Mouse (Mus musculus) lung, postnatal 0 days (tissue): ENCODE data around the gene Mtx1. TPM values are rescaled to one million over a fixed set of nuclear protein-coding genes. Genes with fewer than 3 reads are reported as not detected.

ENCODE experiments used
- ATAC-seq: fragments of 200-750 bp; cut with Nextera tagmentation; 2 replicates; pipeline ENCODE4 v1.8.0; 2017; ENCODE audit warnings: moderate library complexity
- DNase-seq: peaks from one replicate; pipeline ENCODE4 v3.0.0-alpha.2; 2016; ENCODE audit warnings: low spot score
- H3K27ac ChIP-seq: fragments of 300-500 bp; sonication (generic); 2 replicates; pipeline ENCODE4 v1.5.1; 2014; ENCODE audit warnings: antibody characterized with exemption, mild to moderate bottlenecking, low read length, mixed read lengths
- H3K27me3 ChIP-seq: fragments of 300-500 bp; sonication (generic); replicated peaks from 2 replicates; pipeline ENCODE4 v1.6.1; 2014; ENCODE audit warnings: low read length, mixed read lengths; ENCODE audit not compliant: insufficient read depth
- H3K36me3 ChIP-seq: fragments of 300-500 bp; sonication (generic); 2 replicates; pipeline ENCODE4 v1.6.1; 2014; ENCODE audit warnings: low read length, mixed read lengths; ENCODE audit not compliant: insufficient read depth
- H3K4me1 ChIP-seq: fragments of 300-500 bp; sonication (generic); 2 replicates; pipeline ENCODE4 v1.6.1; 2014; ENCODE audit warnings: antibody characterized with exemption, low read depth, low read length, mixed read lengths; ENCODE audit not compliant: insufficient read depth
- H3K4me2 ChIP-seq: fragments of 300-500 bp; sonication (generic); replicated peaks from 2 replicates; pipeline ENCODE4 v1.6.1; 2014; ENCODE audit warnings: low read depth, mild to moderate bottlenecking, low read length, moderate library complexity, mixed read lengths
- H3K4me3 ChIP-seq: fragments of 300-500 bp; sonication (generic); 2 replicates; pipeline ENCODE4 v1.5.1; 2014; ENCODE audit warnings: low read depth, low read length
- H3K9ac ChIP-seq: fragments of 300-500 bp; sonication (generic); replicated peaks from 2 replicates; pipeline ENCODE4 v1.6.1; 2014; ENCODE audit warnings: low read depth, mild to moderate bottlenecking
- H3K9me3 ChIP-seq: fragments of 300-500 bp; sonication (generic); 2 replicates; pipeline ENCODE4 v1.6.1; 2016; ENCODE audit warnings: low read length, mixed read lengths
- CTCF ChIP-seq: IDR thresholded peaks from 2 replicates; pipeline ENCODE4 v1.5.1; 2016; ENCODE audit warnings: antibody characterized with exemption, mild to moderate bottlenecking
- EP300 ChIP-seq: IDR thresholded peaks from 2 replicates; pipeline ENCODE4 v1.6.1; 2016; ENCODE audit warnings: antibody characterized with exemption, mild to moderate bottlenecking, control low read depth
- WGBS: fragments of 180-500 bp; shearing (Covaris S2); extraction: QIAGEN DNeasy Blood & Tissue Kit; methylation state at CpG from one replicate; pipeline ENCODE4 v1.1.7; 2014; 5-methylcytosine and 5-hydroxymethylcytosine counted together
- polyA plus RNA-seq: library from polyadenylated mRNA; unstranded; fragments of >200 nt; fragmentation: Nextera tagmentation; extraction: Ambion mirVana; gene quantifications from 2 replicates; pipeline ENCODE4 v1.2.1, GENCODE M21; 2015

Gene Mtx1
- 99.3 and 116 TPM in 2 replicates for polyA plus RNA-seq

DNA sequence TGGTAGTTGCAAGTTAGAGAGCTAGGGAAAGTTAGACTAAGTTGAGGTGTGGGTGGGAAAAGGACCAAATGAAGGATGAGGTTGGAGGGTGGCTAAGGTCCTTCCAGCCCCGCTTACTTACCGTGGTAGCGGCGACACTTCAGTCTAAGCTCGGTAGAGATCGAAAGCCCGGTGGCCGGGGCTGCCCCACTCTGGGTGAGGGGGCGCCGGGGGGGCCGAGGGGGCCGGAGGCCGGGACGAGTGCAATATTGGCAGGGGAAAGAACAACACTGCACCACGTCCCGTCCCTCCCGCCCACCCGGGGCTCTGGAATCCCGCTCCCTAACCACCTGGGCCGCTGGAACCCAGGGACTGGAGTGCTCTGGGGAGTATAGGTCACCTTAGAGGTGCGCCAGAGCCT is at the start of gene Mtx1:
Gene Mtx1 (minus strand): TSS at position 189 of the 400 bp plus-strand sequence.
- ATAC-seq, result no peak
- Histone ChIP-seq H3K4me3 (peak within 1 kb of the TSS; percentile 36), H3K4me1 (peaks cover 11% of the 10 kb centered on the region), H3K9ac (no peak within 1 kb of the TSS; the same call in 1 of the 2 replicates), H3K9me3 (no peaks in the 10 kb centered on the region), H3K27ac (peak within 1 kb of the TSS; percentile 85), H3K27me3 (no peaks in the 10 kb centered on the region), H3K36me3 (no peaks in the 10 kb centered on the region), H3K4me2 (peak within 1 kb of the TSS; percentile 69)
- TF ChIP-seq CTCF (no peak), EP300 (no peak)
- DNase-seq, result no peak
- 6% methylated on average over 13 of the region's 21 CpGs for WGBS

DNA sequence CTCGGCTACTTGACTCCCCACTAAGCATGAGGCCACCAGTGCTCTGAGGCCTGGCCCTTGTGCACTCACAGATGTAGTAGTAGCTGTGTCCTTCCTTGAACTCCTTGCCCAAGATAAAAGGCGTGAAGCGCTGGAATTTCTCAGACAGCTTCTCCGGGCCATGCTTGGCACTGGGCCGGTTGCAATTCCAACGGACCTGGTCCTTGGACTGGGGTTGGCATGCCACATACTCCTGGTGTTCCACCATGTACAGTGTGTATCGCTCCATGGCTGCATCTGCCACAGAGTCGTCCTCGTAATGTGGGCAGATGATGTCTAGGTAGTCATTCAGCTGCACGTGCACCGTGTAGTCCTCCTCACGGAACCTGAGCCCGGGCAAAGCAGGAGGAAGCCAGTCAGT is 49.2 kb upstream of the Mtx1 start:
- Histone ChIP-seq H3K4me1 (no peaks in the 10 kb centered on the region), H3K4me3 (no peak overlapping the region), H3K27me3 (no peaks in the 10 kb centered on the region), H3K36me3 (peaks cover 29% of the 10 kb centered on the region), H3K9me3 (no peaks in the 10 kb centered on the region), H3K4me2 (peak overlapping the region; percentile 81; the same call in 1 of the 2 replicates), H3K9ac (no peak overlapping the region), H3K27ac (peak overlapping the region; percentile 97; the same call in 1 of the 2 replicates)
- DNase-seq (no peak), ATAC-seq (no peak)
- 79% methylated on average over 13 of the region's 13 CpGs for WGBS
- no peak for TF ChIP-seq CTCF

GRCm38 (mm10) chr3:89271760-89272159 is 44.9 kb upstream of the Mtx1 start:
- TF ChIP-seq EP300 (no peak), CTCF (no peak)
- DNase-seq, result peak; percentile 32
- Histone ChIP-seq H3K27ac (no peak overlapping the region), H3K36me3 (peaks cover 29% of the 10 kb centered on the region), H3K9ac (no peak overlapping the region), H3K9me3 (no peaks in the 10 kb centered on the region), H3K4me2 (no peak overlapping the region), H3K4me1 (peaks cover 16% of the 10 kb centered on the region; the same call in 1 of the 2 replicates), H3K4me3 (no peak overlapping the region), H3K27me3 (no peaks in the 10 kb centered on the region)
- peak; percentile 25; the same call in 1 of the 2 replicates for ATAC-seq
- WGBS, result 48% methylated on average over 6 of the region's 6 CpGs

DNA sequence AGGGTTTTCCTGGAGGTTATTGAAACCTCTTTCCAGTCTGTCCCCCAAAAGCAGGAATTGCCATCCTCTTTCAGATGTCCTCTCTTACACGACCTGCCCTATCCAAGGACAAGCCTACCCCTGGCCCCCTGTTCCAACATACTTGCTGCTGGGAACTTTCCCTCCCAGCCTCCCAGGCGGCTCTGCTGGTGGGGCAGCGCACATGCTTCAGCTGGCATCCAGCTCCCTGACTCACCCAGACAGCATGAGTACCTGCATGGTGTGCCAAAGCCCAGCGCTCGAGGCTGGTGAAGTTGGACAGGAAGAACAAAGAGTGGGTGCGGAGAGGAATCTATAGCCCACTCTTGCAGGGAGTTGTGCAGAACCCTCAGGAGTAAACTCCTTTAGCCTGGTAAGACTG is 44.0 kb upstream of the Mtx1 start:
- H3K27me3 ChIP-seq, result no peaks in the 10 kb centered on the region
- DNase-seq (peak; percentile 65), ATAC-seq (peak; percentile 41)
- no peak overlapping the region for H3K9ac ChIP-seq
- TF ChIP-seq CTCF (no peak), EP300 (no peak)
- H3K4me2 ChIP-seq, result peak overlapping the region; percentile 59
- WGBS, result 49% methylated on average over 6 of the region's 6 CpGs
- peaks cover 16% of the 10 kb centered on the region; the same call in 1 of the 2 replicates for H3K4me1 ChIP-seq
- H3K9me3 ChIP-seq, result no peaks in the 10 kb centered on the region
- H3K36me3 ChIP-seq, result peaks cover 25% of the 10 kb centered on the region
- H3K4me3 ChIP-seq, result peak overlapping the region; percentile 52; the same call in 1 of the 2 replicates
- H3K27ac ChIP-seq, result peak overlapping the region; percentile 79

GRCm38 (mm10) chr3:89270051-89270755 is 43.3 kb upstream of the Mtx1 start, which contains the start of gene Slc50a1:
Gene Slc50a1, minus strand, starts transcription at chr3:89270570.
- 3% methylated on average over 34 of the region's 39 CpGs for WGBS
- peak; percentile 69 for ATAC-seq

DNA sequence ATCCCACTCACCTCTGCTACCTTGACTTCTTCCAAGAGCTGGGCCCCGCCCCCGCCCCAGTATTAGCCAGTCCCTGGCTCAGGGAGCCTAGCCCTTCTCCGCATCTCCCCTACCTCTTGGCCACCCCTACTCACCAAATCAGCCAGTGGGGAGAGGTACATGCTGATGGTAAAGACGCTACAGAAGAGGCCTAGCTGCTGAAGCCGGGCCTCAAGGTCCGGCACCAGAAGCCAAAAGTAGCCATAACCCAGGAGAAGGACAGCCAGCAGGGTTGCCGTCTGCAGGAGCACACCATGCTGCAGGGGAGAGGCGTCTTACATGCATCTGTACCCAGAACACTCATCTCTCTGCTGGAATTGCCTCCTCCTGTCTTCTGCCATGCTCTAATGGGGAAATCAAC is 42.0 kb upstream of the Mtx1 start:
- no peak overlapping the region for H3K9ac ChIP-seq
- 77% methylated on average over 8 of the region's 8 CpGs for WGBS
- DNase-seq (no peak), ATAC-seq (no peak)
- peaks cover 16% of the 10 kb centered on the region; the same call in 1 of the 2 replicates for H3K4me1 ChIP-seq
- no peaks in the 10 kb centered on the region for H3K27me3 ChIP-seq
- no peaks in the 10 kb centered on the region for H3K9me3 ChIP-seq
- H3K4me2 ChIP-seq, result no peak overlapping the region
- TF ChIP-seq EP300 (no peak), CTCF (no peak)
- H3K27ac ChIP-seq, result no peak overlapping the region
- no peak overlapping the region for H3K4me3 ChIP-seq
- H3K36me3 ChIP-seq, result peaks cover 17% of the 10 kb centered on the region

More at GRCm38 (mm10) chr3:89270051-89270755, 43.3 kb upstream of the Mtx1 start, which contains the start of gene Slc50a1:
- Histone ChIP-seq H3K27ac (peak within 1 kb of the TSS; percentile 79), H3K36me3 (peaks cover 18% of the 10 kb centered on the region), H3K4me2 (peak within 1 kb of the TSS; percentile 59), H3K4me1 (peaks cover 16% of the 10 kb centered on the region; the same call in 1 of the 2 replicates), H3K9me3 (no peaks in the 10 kb centered on the region), H3K4me3 (peak within 1 kb of the TSS; percentile 52), H3K27me3 (no peaks in the 10 kb centered on the region), H3K9ac (peak within 1 kb of the TSS; percentile 41)
- TF ChIP-seq EP300 (no peak), CTCF (peak; percentile 73)
- peak; percentile 83 for DNase-seq
